Mouse (Mus musculus) liver, adult 2 months (tissue): Measurements from ENCODE around the gene Litaf.

ENCODE experiments used
- CTCF ChIP-seq: fragments of 200-500 bp; IDR thresholded peaks from 2 replicates; pipeline ENCODE4 v1.5.1; 2011; ENCODE audit warnings: low read depth, low read length, control low read depth
- POLR2A ChIP-seq: fragments of 200-500 bp; IDR thresholded peaks from 2 replicates; pipeline ENCODE4 v1.6.1; 2011; ENCODE audit warnings: low read length, control low read depth; ENCODE audit not compliant: insufficient read depth; ENCODE audit errors: extremely low read depth

GRCm38 (mm10) chr16:11046437-11046836 lies 19.5 kb downstream of the Litaf start:
- no peak for TF ChIP-seq POLR2A
- no peak for TF ChIP-seq CTCF
